Mouse (Mus musculus) CH12.LX (cell line): Measurements from ENCODE around the gene Alkal2.

Source experiments
- CTCF ChIP-seq, 2 experiments: IDR thresholded peaks in 1 of 2; conservative IDR thresholded peaks in 1 of 2; 2 replicates each; pipeline ENCODE4 v1.5.1; 2011 to 2012; ENCODE audit warnings: low read depth in 2 of 2, low read length in 2 of 2, improper control_type of control experiment in 1 of 2, inconsistent platforms in 1 of 2, mild to moderate bottlenecking in 1 of 2, moderate library complexity in 1 of 2
- EP300 ChIP-seq: IDR thresholded peaks from 2 replicates; pipeline ENCODE4 v1.6.1; 2011; ENCODE audit warnings: low read length, improper control_type of control experiment
- NRF1 ChIP-seq: IDR thresholded peaks from 2 replicates; pipeline ENCODE4 v1.6.1; 2014; ENCODE audit warnings: low read depth, mild to moderate bottlenecking, inconsistent platforms, low read length, improper control_type of control experiment, moderate library complexity
- POLR2A ChIP-seq: IDR thresholded peaks from 2 replicates; pipeline ENCODE4 v1.6.1; 2011; ENCODE audit warnings: low read depth, mild to moderate bottlenecking, improper control_type of control experiment, low read length
- TCF12 ChIP-seq: IDR thresholded peaks from 2 replicates; pipeline ENCODE4 v1.6.1; 2014; ENCODE audit warnings: low read depth, mild to moderate bottlenecking, inconsistent platforms, low read length, improper control_type of control experiment
- USF1 ChIP-seq: IDR thresholded peaks from 2 replicates; pipeline ENCODE4 v1.6.1; 2014; ENCODE audit warnings: low read depth, mild to moderate bottlenecking, inconsistent platforms, low read length, improper control_type of control experiment
- ZC3H11A ChIP-seq: IDR thresholded peaks from 2 replicates; pipeline ENCODE4 v1.6.1; 2012; ENCODE audit warnings: low read depth, mild to moderate bottlenecking, inconsistent platforms, low read length, improper control_type of control experiment

- TF ChIP-seq USF1 (no peak), POLR2A (no peak), CTCF (conservative IDR thresholded peaks at IDR 0.05 in 1 of 2, IDR thresholded peaks at IDR 0.05 in 1 of 2; ENCODE audit: low read depth in 2 of 2, low read length in 2 of 2) (no peak), NRF1 (no peak), TCF12 (no peak), EP300 (no peak), ZC3H11A (no peak)
Measured at GRCm38 (mm10) chr12:30865781-30866180, 18.3 kb upstream of the Alkal2 start.
